Mouse (Mus musculus): ENCODE measurements at regions not wholly inside any gene's neighbourhood (a gene's known extent, or its start where the extent isn't known, plus 50 kb on each side); places are given as distances from the start of the nearest gene placed in this dataset.

- TF ChIP-seq ZNF384 (IDR thresholded peaks at IDR 0.05; ENCODE audit: low read depth, low read length), result no peak
- no peak for TF ChIP-seq TCF12 (IDR thresholded peaks at IDR 0.05; ENCODE audit: low read depth, low read length)
- no peaks in the 10 kb centered on the region; a peak in 1 of 4 replicates for H3K27me3 ChIP-seq (ENCODE audit: control insufficient read depth in 1 of 2, insufficient read depth in 2 of 2, low read length in 2 of 2)
- H3K36me3 ChIP-seq (ENCODE audit: control insufficient read depth in 1 of 2, insufficient read depth in 2 of 2, low read length in 2 of 2), result no peaks in the 10 kb centered on the region
- no peaks in the 10 kb centered on the region for H3K79me2 ChIP-seq (ENCODE audit: control insufficient read depth, insufficient read depth, low read length, poor library complexity)
- H3K4me1 ChIP-seq (ENCODE audit: control insufficient read depth in 1 of 2, insufficient read depth in 2 of 2, low read length in 2 of 2), result no peaks in the 10 kb centered on the region
- DNase-seq (ENCODE audit: low read depth, low spot score), result no peak
- H3K4me3 ChIP-seq (ENCODE audit: control insufficient read depth in 1 of 2, insufficient read depth in 1 of 2, low read depth in 2 of 2, low read length in 2 of 2), result no peak overlapping the region
- no peaks in the 10 kb centered on the region for H3K9me3 ChIP-seq (replicated peaks; ENCODE audit: insufficient read depth, low read length)
- no peak overlapping the region for H3K27ac ChIP-seq (ENCODE audit: control insufficient read depth, low read depth, low read length)
- no peak overlapping the region for H3K9ac ChIP-seq (ENCODE audit: control insufficient read depth, low read depth, low read length, poor library complexity, severe bottlenecking)
Measured at GRCm38 (mm10) chr4:33664474-33664822, 259.9 kb upstream of the Cnr1 start.

- H3K4me3 ChIP-seq (ENCODE audit: control insufficient read depth in 1 of 2, insufficient read depth in 1 of 2, low read depth in 2 of 2, low read length in 2 of 2), result no peak overlapping the region
- H3K79me2 ChIP-seq (ENCODE audit: control insufficient read depth, insufficient read depth, low read length, poor library complexity), result no peaks in the 10 kb centered on the region
- no peaks in the 10 kb centered on the region for H3K4me1 ChIP-seq (ENCODE audit: control insufficient read depth in 1 of 2, insufficient read depth in 2 of 2, low read length in 2 of 2)
- TF ChIP-seq MAX (IDR thresholded peaks at IDR 0.05; ENCODE audit: low read length) (no peak), RCOR1 (IDR thresholded peaks at IDR 0.05; ENCODE audit: low read depth, low read length) (no peak), EP300 (IDR thresholded peaks at IDR 0.05; ENCODE audit: low read depth in 1 of 2, low read length in 2 of 2) (no peak), SIN3A (IDR thresholded peaks at IDR 0.05; ENCODE audit: low read length) (no peak), MXI1 (IDR thresholded peaks at IDR 0.05; ENCODE audit: low read depth, low read length) (no peak), POLR2A (IDR thresholded peaks at IDR 0.05; ENCODE audit: control insufficient read depth in 1 of 2, insufficient read depth in 1 of 2, low read depth in 1 of 2, low read length in 2 of 2, poor library complexity in 1 of 2) (no peak), UBTF (IDR thresholded peaks at IDR 0.05; ENCODE audit: borderline replicate concordance, insufficient read depth, low read depth, low read length) (no peak), JUND (IDR thresholded peaks at IDR 0.05; ENCODE audit: low read depth, low read length) (no peak), CTCF (IDR thresholded peaks at IDR 0.05 in 2 of 3, conservative IDR thresholded peaks at IDR 0.05 in 1 of 3; ENCODE audit: control insufficient read depth in 1 of 3, insufficient read depth in 1 of 3, low read depth in 2 of 3, low read length in 3 of 3, poor library complexity in 1 of 3, severe bottlenecking in 1 of 3) (no peak), USF2 (IDR thresholded peaks at IDR 0.05; ENCODE audit: borderline replicate concordance in 1 of 2, insufficient read depth in 1 of 2, low read depth in 1 of 2, low read length in 2 of 2) (no peak), GABPA (IDR thresholded peaks at IDR 0.05; ENCODE audit: low read depth, low read length) (no peak), ZC3H11A (IDR thresholded peaks at IDR 0.05; ENCODE audit: low read depth, low read length) (no peak), POLR2AphosphoS5 (IDR thresholded peaks at IDR 0.05; ENCODE audit: borderline replicate concordance, low read depth, low read length) (no peak), MAFK (IDR thresholded peaks at IDR 0.05; ENCODE audit: borderline replicate concordance, low read depth, low read length) (no peak)
- no peak overlapping the region for H3K9ac ChIP-seq (ENCODE audit: control insufficient read depth, low read depth, low read length, poor library complexity, severe bottlenecking)
- no peak overlapping the region for H3K27ac ChIP-seq (ENCODE audit: control insufficient read depth, low read depth, low read length)
- no peaks in the 10 kb centered on the region for H3K36me3 ChIP-seq (ENCODE audit: control insufficient read depth in 1 of 2, insufficient read depth in 2 of 2, low read length in 2 of 2)
- no peak for DNase-seq (ENCODE audit: low read depth, low spot score)
- no peaks in the 10 kb centered on the region; a peak in 1 of 4 replicates for H3K27me3 ChIP-seq (ENCODE audit: control insufficient read depth in 1 of 2, insufficient read depth in 2 of 2, low read length in 2 of 2)
- H3K9me3 ChIP-seq (replicated peaks; ENCODE audit: insufficient read depth, low read length), result no peaks in the 10 kb centered on the region
Measured at GRCm38 (mm10) chr4:33665250-33665873, 259.0 kb upstream of the Cnr1 start.
